Mouse (Mus musculus): ENCODE results near the gene Gm8265.
"Not testable (repeated sequence)": the region's sequence is repeated elsewhere in the genome, so short reads cannot be mapped to it uniquely, and the experiment has no call there.

The Gm8265 gene

GRCm38 (mm10) chr14:5632928-5633327, at the start of gene Gm8265:
Gene Gm8265 (minus strand): TSS chr14:5633028.
- DNase-seq (ENCODE audit: low spot score in 2 of 2): not testable (repeated sequence)
